Mouse (Mus musculus) left cerebral cortex, adult 8-10 months (tissue): ENCODE results near the gene Tjp2. TPM values are rescaled to one million over a fixed set of nuclear protein-coding genes. Genes with fewer than 3 reads are reported as not detected.
"Not testable (repeated sequence)": the region's sequence is repeated elsewhere in the genome, so short reads cannot be mapped to it uniquely, and the experiment has no call there.

Source experiments
- DNase-seq, 2 experiments: peaks; one replicate each; pipeline ENCODE4 v3.0.0; 2022; ENCODE audit warnings: low spot score in 2 of 2
- total RNA-seq, 4 experiments: library from RNA; stranded (reverse); gene quantifications; 2 replicates each; pipeline ENCODE4 v1.2.4; 2022

Gene Tjp2
- 10 to 100 TPM; 22.2 to 25.1 (median 23.3) TPM for total RNA-seq

DNA sequence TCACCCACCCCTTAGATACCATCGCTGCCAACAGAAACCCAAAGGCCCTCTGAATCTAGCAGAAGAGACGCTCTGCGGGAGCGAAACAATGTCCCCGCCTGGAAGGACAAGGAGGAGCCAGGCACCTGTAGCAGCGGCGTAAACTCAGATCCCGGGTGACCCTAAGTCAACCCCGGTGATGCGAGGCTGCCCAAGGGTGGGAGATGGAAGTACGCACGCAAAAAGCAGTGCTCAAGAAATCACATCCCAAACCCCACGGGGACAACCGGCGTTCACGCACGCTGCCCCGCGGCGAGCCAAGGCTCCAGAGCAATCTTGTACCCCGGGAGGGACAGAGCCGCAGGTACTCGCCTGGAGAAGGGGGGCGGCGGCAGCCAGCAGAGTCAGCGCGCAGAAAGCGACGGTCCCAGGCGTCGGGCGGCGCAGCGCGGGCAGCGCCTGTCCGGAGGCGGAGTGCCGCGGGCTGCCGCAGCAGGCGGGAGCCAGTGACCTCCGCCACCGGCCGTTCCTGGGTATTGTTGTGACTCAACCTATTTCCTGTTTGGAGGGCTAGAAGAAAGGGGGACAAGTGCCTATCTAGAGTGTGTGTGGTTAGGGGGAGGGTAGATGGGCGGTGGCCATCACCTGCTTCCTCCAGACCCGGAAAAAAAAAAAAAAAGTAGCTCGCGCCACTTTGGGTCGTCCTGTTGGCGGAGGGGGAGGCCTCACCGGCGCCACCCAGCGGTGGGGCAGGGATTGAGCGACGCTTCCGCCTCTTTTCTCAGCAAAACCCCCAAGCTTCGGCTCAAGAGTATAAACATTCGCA, at the start of gene Tjp2:
Tjp2 (minus strand) TSS at position 531 of the 805 bp plus-strand sequence.
- DNase-seq: peak; percentile 15 to 33

DNA sequence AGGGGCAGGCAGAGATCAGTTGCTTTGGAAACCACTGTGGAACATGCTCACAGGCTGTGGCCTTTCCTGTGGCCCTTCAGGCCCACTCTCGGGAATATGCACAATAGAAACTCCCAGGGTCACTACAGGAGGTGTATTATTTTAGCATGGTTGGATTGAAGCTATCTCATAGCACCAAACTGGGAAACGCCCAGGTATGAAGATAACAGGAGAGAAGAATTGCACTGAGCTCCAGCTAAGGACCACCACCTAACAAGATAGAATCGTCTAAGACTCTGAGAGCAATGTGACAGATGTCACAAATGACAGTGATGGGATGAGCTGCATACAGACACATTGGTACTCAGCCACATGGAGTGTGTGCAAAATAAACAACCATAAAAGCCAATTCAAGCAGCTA, 49.5 kb upstream of the Tjp2 start:
- no peak for DNase-seq

DNA sequence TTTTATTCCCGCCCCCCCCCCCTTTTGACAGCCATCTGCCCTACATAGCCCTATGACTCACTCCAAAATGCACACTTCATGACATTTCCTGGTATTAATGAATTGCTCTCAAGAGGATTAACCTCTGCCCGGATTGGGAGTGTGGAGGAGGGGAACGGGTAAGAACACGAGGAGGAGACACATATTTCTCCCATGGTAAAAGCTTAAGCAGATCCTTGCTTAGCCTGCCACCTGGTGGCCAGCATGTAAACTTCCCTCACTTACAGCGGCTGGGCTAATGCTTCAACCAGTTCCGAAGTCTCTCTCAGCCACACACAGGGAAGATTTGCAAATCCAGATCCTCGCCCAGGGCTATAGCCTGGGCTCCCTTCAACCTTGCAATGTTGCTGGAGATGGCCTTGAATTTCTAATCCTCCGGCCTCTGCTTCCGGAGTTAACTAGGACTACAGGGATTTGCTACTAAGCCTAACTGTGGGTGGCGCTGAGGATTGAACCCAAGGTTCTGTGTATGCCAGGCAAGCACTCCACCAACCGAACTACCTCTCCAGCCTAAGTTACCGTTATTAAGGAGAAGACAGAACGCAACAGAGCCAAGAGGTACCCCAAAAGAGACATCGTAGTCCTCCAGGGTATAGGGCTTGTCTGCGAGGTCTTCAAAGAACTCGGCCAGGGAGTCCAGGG, 47.1 kb upstream of the Tjp2 start:
- peak; percentile 42 to 48 for DNase-seq

DNA sequence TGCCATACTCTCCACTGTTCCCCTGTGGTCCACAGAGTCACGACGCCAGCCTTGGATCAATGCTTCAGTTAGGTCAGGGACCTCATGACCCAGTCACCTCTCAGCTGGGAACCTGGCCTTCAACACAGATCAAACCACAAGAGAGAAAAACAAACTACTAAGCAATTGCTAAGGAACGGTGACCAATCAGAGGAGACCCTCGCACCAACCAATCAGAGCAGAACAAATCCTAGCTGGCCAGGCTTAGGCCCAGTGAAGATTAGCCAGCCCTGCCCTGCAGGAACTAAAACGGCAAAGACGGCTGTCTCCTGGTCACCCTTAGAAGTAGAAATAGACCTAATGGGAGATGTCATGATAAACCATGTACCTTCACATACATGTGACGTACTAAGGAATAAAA, 46.5 kb upstream of the Tjp2 start:
- peak in 1 of 2 experiments; percentile 47 for DNase-seq

DNA sequence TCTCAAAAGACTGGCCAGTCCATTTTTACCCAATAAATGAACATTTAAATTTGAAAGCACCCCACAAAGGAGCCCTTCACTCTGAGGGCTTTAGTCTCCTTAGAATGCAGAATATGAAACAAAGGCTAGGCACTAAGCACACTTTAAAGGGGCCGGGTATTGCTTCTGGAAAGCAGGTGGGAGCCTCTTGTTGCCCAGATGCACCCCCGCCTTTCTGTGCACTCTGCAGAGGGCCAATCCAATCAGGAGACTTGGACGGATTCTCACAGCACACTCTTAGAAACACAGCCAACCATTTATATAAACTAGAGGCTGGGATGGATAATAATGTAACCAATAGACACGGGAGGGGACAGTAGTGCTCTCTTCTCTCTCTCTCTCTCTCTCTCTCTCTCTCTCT, 43.7 kb upstream of the Tjp2 start:
- DNase-seq: no peak

DNA sequence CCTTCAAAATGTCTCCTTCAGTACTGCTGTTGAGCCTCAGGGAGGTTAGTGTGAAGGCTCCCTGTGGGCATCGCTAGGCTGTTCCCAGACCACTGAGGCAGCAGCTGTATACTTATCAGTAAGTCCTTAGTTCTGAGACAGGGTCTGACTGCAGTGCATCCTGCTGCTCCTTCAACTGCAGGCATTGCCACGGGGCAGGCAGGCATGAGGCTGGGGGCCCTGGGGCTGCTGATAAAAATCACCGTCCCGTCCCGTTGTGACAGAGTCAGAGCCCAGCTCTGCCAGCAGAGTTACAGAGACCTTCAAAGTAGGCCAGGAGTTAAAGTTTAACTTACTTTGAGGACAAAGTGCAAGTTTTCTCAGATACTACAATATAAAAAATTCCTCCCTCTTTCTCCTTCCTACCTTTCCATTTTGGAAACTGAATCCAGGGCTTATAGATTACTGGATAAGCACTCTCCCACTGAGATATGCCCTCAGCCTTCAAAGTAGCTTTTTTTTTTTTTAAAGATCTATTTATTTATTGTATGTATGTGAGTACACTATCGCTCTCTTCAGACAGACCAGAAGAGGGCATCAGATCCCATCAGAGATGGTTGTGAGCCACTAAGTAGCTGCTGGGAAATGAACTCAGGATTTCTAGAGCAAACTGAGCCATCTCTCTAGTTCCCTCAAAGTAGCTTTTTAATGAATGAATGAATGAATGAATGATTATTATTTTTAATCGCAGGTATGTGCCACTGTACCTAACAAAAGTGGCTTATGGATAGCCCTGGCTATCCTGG, 41.4 kb upstream of the Tjp2 start:
- no peak for DNase-seq

DNA sequence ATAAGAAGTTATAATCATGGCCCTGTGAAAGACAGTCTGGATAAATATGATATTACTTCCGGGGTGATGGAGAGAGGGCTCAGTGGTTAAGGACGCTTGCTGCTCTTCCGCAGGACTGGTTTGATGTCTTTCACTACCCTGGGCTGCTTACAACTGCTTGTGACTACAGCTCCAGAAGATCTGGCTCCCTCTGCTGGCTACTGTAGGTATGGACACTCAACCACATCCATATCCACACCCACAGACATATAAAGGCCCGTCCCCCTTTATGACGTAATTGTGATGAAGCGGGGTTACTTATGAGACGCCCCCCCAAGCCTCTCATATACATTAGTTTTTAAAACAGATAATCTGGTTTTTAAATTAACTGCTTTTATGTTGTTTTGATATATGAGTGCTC, 40.2 kb upstream of the Tjp2 start:
- peak; percentile 46 to 77 for DNase-seq

DNA sequence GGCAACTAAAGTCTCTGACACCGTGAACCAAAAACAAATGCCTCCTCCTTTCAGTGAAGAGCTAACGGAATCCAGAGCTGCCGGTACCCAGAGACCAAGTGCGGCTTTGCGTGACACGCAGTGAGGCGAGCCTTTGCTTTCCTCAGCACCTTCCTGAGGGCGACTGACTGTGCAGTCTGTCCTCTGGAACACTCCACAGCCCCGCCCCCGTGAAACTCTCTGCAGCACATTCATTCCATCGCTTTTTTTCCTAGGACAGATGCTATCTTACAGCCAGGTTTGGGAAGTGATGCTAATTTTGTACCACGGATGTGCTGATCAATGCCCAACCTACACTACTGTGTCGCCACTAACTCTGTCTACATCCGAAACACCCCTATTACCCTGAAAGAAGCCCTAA, 37.9 kb upstream of the Tjp2 start:
- DNase-seq: no peak

DNA sequence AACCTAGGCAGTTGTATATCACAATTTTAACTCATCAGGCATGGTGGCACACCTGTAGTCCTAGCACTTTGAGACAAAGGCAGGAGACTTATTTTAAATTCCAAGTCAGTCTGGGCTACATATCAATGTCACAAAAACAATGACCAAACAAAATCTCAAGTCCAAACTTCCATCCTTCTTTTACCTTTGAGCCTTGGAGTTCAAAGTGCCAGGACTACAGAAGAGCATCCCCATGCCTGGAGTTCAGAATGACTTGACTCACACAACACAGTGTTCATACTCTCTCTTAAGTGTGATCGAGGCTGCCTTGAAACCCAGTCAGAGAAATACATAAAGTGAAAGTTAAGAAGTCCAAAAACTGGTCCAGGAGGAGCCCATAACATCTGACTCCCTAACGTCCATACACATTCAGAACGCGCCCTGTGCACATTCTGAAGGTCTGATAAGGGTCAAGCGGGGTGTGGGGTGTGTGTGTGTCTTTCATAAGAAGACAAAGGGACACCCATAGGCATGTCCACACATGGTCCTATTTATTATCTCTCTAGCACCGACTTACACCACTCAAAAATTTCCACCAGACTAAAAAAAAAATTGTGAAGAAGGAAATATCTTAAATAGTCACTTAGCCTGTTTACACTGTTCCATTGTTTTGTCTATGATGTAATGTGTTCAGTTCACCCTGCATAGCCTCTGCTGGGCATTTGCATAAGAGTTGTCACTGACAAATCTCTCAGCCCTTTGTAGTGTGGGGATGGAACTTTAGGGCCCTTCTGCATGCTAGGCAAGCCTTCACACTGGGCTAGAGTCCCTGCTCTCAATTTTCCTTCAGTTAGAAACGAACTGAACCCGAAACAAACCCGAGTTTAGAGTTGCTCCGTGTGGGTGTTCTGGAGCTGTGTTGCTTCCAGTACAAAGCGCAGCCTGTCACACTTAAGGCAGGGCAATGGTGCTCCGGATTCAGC, 34.8 kb upstream of the Tjp2 start:
- no peak for DNase-seq

DNA sequence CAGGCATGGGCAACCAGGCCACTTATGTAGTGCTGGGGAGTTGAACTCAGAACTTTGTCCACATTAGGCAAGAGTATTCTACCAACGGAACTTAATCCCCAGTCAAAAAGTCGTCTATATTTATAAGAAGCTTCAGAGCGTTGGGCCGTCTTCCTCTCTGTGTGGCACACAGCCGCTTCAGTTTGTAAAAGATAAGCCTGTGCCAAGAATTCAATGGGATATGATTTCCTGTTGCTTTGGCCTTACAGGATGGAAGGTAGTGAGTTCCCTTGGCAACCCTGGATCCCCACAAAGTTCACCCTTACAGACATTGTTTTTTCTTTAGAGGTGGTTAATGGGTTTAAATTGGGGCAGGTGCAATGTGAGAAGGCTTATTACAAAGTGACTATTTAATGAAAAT, 33.5 kb upstream of the Tjp2 start:
- no peak for DNase-seq

DNA sequence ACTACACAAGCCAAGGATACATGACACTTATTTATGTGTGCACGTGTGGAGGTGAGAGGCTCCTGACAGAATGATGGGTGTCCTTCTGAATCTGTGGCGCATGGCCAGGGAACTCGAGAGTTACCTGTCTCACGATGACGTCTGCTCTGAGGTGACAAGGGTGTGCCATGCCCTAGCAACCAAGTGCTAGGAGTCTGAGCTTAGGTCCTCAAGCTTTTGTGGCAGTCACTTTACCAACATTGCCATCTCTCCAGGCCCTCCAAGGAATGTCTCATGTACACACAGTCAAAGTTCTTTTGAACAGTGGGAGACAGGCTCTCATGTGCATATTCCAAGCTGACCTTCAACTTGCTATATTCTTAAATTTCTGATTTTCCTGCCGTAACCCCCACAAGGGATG, 33.1 kb upstream of the Tjp2 start:
- no peak for DNase-seq

DNA sequence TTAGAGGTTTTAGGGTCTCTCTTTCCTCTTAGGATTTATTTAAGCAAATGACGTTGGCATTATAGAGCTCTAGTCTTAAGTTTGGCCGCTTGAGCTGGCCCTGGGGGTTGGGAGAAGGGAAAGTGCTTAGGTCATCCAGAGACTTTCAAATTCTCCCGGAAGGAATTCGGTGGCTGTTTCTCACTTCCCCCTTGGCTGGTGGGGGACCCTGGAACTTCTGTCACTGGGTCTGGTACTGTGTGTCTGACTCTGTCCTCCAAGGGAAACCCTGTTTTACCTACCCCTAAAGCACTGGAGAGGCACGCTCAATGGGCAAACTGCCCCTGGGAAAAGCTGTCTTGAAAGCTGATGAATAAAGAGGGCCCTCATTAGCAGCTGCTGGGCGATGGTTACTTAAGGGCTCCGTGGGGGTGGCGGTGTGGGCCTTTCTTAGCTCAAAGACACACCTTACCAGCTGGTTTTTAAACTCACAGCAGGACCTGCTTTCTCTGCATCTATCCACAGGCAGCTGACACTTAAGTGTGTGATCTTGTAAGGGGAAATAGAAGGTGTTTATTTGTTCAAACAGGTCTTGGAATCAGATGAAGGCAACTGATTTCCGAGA, 28.9 kb upstream of the Tjp2 start:
- no peak for DNase-seq

DNA sequence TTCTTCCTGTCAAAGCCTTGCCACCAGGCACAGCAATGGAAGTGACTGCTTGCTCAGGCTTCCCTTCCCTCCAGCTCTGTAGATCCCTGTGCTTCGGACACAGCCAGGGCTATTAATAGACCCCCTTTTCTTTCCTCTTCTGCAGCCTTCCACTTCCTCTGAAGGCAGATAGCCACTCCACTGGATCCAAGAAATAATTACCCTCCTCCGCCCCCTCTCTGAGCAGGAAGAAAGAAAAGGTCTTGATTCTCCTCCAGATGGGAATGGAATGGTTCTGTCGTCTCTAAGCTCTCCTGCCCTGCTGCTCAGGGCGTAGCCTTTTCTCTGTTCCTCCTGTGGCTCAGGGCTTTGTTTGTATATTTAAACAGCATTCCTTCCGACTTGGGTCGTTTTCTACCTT, 27.0 kb upstream of the Tjp2 start:
- no peak for DNase-seq

DNA sequence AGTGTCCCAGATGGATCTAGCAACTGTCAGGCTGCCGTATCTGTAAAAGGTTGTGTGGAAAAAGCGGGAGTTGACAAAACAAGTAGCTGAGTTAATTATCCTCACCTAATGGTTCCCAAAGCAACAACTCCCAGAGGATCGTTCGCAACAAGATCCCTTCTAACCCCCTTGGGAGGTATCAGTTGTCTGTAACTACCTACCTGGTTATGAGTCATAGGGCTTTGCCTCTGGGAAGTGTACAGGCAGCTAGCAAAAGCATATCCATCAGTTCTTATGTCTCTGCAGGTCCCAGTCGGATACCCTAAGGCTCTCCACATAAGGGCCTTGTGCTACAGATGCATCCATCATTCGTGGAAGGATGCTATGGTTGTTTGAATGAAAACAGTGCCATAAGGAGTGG, 18.5 kb upstream of the Tjp2 start:
- no peak for DNase-seq

DNA sequence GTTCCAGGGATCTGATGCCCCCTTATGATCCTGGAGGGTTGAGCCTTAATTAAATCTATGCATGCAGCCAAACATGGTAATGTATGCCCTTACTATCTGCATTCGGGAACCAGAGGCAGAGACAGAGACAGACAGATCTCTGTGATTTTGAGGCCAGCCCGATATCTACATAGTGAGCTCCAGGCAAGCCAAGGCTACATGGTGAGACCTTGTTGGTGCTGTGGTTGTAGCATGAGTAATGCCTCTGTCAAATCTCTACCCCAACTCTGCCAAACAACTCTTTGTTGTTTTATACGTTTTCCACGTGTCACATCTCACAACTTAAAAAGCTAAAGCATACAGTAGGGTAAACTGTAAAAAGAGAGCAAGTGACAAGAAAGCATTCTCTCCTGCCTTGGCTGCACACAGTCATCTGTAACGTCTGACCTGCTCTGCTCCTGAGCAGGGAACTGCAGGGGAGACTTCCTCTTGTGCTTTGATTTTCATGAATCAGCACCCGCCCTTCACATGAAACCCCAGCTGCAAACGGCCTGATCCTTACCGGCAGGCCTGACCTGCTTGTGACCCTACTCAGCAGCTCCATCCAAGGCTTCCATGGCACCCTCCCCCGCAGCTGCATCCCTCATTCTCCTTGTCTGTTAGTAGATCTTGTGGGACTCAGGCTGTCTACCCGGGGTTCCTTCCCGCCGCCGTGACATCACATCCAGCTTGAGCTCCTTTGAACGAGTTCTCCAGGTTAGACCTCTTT, 17.1 kb upstream of the Tjp2 start:
- DNase-seq: no peak

DNA sequence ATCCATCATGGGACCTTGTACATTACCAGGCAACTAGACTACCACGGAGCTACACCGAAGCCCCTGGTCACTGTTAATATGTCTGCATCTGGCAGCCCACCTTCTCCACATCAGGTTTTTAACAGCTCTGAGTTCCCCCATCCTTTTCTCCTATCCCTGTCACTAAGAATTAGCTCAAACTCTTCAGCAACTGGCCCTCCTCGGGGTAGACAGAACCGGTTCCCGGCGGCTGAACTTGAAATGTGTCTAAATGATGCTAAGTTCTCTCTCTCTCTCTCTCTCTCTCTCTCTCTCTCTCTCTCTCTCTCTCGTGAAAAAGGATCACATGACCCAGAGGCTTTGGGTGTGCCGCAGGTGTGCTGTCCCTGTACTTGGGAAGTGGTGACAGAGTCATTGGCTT, 16.4 kb upstream of the Tjp2 start:
- DNase-seq: no peak

DNA sequence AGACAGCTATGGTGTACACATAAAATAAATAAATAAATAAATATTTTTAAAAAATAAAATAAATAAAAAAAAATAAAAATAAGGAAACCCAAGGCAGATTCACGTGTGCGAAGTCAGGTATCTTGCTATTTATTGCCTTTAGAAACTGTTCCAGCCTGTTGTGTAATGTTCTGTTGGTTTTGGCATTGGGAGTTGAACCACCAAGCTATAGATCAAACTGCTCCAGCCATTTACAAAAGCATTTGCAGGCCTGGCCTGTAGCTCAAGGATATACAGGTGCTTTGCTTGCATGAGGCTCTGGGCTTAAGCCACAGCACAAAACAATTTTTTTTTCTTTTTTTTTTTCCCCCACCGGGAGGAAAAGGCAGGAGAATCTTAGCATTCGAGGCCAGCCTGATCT, 13.2 kb upstream of the Tjp2 start:
- DNase-seq: no peak

DNA sequence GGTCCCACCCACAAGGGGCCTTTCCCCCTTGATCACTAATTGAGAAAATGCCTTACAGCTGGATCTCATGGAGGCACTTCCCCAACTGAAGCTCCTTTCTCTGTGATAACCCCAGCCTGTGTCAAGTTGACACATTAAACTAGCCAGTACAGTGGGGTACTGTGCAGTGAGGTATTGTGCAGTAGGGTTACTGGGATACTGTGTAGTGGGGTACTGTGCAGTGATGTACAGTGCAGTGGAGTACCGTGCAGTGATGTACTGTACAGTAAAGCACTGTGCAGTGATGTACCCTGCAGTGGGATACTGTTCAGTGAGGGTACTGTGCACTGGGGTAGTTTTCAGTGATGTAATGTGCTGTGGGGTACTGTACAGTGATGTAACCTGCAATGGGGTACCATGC, 7.5 kb upstream of the Tjp2 start:
- not testable (repeated sequence) for DNase-seq

DNA sequence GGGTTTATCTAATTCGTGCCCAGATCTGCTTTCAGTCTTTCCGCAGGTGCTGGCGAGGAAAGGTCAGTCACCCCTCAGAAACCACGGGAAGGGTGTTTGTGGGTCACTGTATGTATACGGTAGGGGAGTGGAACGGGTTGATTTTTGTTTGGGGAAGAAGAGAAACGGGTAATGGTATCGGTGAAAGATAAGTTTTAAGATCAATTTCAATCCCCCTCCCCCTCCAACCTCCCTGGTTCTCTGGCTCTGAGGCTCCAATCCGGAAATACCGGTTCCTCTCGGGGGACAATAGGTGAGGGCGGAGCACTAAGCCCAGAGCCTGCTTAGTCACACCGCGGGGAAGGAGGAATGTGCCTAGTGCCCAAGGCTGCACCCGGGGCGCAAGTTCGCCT, 471 bp upstream of the Tjp2 start:
- DNase-seq: no peak

DNA sequence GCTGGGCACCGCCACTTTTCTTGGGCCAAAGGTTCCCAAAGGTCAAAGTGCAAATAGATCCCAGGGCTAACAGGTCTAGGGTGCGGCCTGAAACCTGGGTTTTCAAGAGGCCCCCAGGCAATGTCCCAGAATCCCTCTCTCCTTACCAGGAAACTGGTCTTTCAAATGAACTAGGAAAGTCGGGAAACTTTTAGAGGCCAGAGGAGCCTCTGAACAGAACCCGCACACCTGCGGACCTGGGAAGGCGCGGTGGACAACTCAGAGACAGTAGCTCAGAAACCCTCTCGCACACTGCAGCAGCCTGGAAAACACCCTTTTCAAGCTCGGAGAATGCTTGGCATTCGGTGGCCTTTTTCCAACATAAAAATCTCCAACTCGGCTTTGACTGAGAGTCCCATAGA, 979 bp downstream of the Tjp2 start:
- DNase-seq: no peak
